Mouse (Mus musculus) liver, embryonic 16.5 days (tissue): ENCODE measurements at regions not wholly inside any gene's neighbourhood (a gene's known extent, or its start where the extent isn't known, plus 50 kb on each side); places are given as distances from the start of the nearest gene placed in this dataset. TPM values are rescaled to one million over a fixed set of nuclear protein-coding genes. Genes with fewer than 3 reads are reported as not detected.

ENCODE experiments used
- ATAC-seq: fragments of 200-750 bp; cut with Nextera tagmentation; 2 replicates; pipeline ENCODE4 v1.8.0; 2017; ENCODE audit warnings: low read depth, mild to moderate bottlenecking, moderate number of reproducible peaks, moderate library complexity
- H3K27ac ChIP-seq: fragments of 300-500 bp; sonication (generic); 2 replicates; pipeline ENCODE4 v1.5.1; 2014; ENCODE audit warnings: mild to moderate bottlenecking, low read length
- H3K27me3 ChIP-seq: fragments of 300-500 bp; sonication (generic); 2 replicates; pipeline ENCODE4 v1.6.1; 2014; ENCODE audit warnings: low read depth, low read length, mixed read lengths; ENCODE audit not compliant: control insufficient read depth, insufficient read depth
- H3K36me3 ChIP-seq: fragments of 300-500 bp; sonication (generic); 2 replicates; pipeline ENCODE4 v1.6.1; 2014; ENCODE audit warnings: mild to moderate bottlenecking; ENCODE audit not compliant: control insufficient read depth, insufficient read depth
- H3K4me1 ChIP-seq: fragments of 300-500 bp; sonication (generic); 2 replicates; pipeline ENCODE4 v1.6.1; 2014; ENCODE audit warnings: low read depth, low read length, mixed read lengths; ENCODE audit not compliant: control insufficient read depth
- H3K4me2 ChIP-seq: fragments of 300-500 bp; sonication (generic); 2 replicates; pipeline ENCODE4 v1.6.1; 2014; ENCODE audit warnings: low read depth, low read length, mixed read lengths
- H3K4me3 ChIP-seq: fragments of 300-500 bp; sonication (generic); 2 replicates; pipeline ENCODE4 v1.5.1; 2014; ENCODE audit warnings: low read depth, mild to moderate bottlenecking, low read length
- H3K9ac ChIP-seq: fragments of 300-500 bp; sonication (generic); 2 replicates; pipeline ENCODE4 v1.6.1; 2014; ENCODE audit warnings: low read depth, low read length
- H3K9me3 ChIP-seq: fragments of 300-500 bp; sonication (generic); replicated peaks from 2 replicates; pipeline ENCODE4 v1.6.1; 2016; ENCODE audit warnings: low read length; ENCODE audit not compliant: control insufficient read depth
- WGBS: fragments of 180-500 bp; shearing (Covaris S2); extraction: QIAGEN DNeasy Blood & Tissue Kit; methylation state at CpG from one replicate; pipeline ENCODE4 v1.1.7; 2014; ENCODE audit not compliant: insufficient replicate concordance; 5-methylcytosine and 5-hydroxymethylcytosine counted together
- microRNA-seq: library from miRNA; unstranded; fragments of <30 nt; microRNA quantifications from one replicate; pipeline ENCODE4, GENCODE M21; 2016

DNA sequence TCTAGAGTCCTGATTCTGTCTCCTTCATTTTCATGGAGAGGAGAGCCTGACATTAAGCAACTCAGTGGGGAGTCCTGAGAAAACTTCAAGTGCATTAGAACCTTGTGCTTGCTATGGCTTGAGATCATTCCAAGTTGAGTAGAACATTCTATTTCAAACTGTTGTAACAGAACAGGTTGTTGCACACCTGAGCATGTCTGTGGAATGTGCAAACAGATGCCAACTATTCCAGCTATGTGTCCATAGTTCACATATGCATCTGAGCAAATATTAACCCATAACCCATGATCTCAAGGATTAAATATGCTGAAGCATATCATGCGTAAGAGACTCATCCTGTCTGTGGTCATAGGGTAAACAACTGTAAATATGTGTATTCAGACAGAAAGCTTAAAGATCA, 68.5 kb upstream of the Egfr start:
- no peak overlapping the region for H3K27ac ChIP-seq
- no peaks in the 10 kb centered on the region for H3K9me3 ChIP-seq
- no peaks in the 10 kb centered on the region for H3K27me3 ChIP-seq
- no peak overlapping the region for H3K4me2 ChIP-seq
- no peaks in the 10 kb centered on the region for H3K4me1 ChIP-seq
- no peaks in the 10 kb centered on the region for H3K36me3 ChIP-seq
- 61% methylated on average over 1 of the region's 1 CpGs for WGBS
- H3K9ac ChIP-seq = no peak overlapping the region
- no peak overlapping the region for H3K4me3 ChIP-seq
- no peak for ATAC-seq

DNA sequence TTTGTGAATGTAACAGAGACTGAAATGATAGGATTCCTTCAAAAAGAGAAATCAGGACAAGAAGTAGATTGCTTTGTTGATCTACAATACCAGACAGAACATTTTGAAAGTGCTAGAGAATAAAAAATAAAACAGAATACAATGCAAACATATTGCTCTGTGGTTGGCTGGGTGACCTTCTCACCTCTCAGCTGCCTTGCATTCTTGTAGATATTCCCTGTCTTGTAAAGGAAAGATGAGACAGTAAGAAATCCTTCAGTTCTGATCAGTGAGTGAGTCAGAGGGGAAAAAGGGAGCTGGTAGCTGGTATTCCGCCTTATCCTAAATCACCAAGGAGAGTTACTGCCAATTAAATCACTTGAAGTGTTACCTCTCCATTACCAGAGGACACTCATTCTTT, 56.4 kb upstream of the Egfr start:
- ATAC-seq = no peak
- no peak overlapping the region for H3K27ac ChIP-seq
- no peak overlapping the region for H3K4me2 ChIP-seq

DNA sequence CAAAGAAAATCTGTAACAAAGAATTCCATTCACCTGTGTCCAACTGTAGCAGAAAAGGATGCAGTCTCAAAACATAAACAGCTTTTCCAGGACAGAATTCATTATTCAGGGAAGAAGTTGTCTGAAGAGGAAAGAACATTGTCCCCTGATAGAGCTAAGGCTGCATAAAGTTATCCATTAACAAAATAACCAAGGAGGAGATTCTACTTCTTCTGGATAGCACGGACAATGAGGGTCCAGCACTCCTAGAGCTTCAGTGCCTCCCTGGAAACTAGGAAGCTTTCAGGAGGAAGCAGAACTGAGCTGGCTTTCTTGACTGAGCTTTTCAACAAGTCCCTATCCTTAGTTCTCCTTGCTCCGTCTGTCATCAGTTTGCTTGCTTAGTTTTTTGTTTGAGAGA, 55.2 kb upstream of the Egfr start:
- Histone ChIP-seq H3K27me3 (no peaks in the 10 kb centered on the region), H3K27ac (no peak overlapping the region), H3K9ac (no peak overlapping the region), H3K4me3 (no peak overlapping the region), H3K4me1 (no peaks in the 10 kb centered on the region), H3K36me3 (no peaks in the 10 kb centered on the region), H3K9me3 (no peaks in the 10 kb centered on the region), H3K4me2 (no peak overlapping the region)
- 37% methylated on average over 2 of the region's 2 CpGs for WGBS
- ATAC-seq = no peak

More for the DNA sequence above, 56.4 kb upstream of the Egfr start:
- Histone ChIP-seq H3K4me3 (no peak overlapping the region), H3K4me1 (no peaks in the 10 kb centered on the region), H3K9ac (no peak overlapping the region), H3K36me3 (no peaks in the 10 kb centered on the region), H3K27me3 (no peaks in the 10 kb centered on the region), H3K9me3 (no peaks in the 10 kb centered on the region)
- 50% methylated on average over 1 of the region's 1 CpGs for WGBS

DNA sequence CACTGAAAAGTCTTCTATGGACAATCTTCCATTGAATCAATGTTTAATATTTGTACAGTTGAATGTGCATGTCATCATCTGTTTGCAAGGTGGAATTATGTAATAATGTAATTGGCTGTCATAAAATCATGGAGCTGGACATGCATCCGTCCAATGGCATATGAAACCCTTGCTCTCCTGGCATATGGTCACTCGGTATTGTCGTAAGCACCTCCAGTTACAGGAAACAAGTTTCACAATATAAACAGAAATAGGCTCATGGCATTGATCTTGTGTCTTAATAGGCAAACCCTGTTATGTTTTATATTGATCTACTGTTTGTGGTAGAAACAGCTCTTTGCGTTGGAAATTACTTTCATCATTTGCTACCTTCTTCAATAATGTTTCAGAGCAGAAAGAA, 50.2 kb upstream of the Egfr start:
- no peak overlapping the region for H3K4me2 ChIP-seq
- H3K27ac ChIP-seq = no peak overlapping the region
- H3K36me3 ChIP-seq = no peaks in the 10 kb centered on the region
- H3K9ac ChIP-seq = no peak overlapping the region
- WGBS = 53% methylated on average over 4 of the region's 4 CpGs
- ATAC-seq = no peak
- H3K27me3 ChIP-seq = no peaks in the 10 kb centered on the region
- no peak overlapping the region for H3K4me3 ChIP-seq
- no peaks in the 10 kb centered on the region for H3K9me3 ChIP-seq
- no peaks in the 10 kb centered on the region for H3K4me1 ChIP-seq

Small RNAs in the stretch of these regions (microRNA-seq; reads per million reads assigned to microRNA genes)
- gene Gm24714 = not detected
